Mouse (Mus musculus): ENCODE data around the gene Mmrn1.

- TF ChIP-seq CTCF (IDR thresholded peaks at IDR 0.05; ENCODE audit: low read depth): no peak
- no peak for TF ChIP-seq EP300 (IDR thresholded peaks at IDR 0.05; ENCODE audit: low read depth)
These were observed 54.3 kb downstream of the Mmrn1 start for GRCm38 (mm10) chr6:60979039-60979438.

All from liver, postnatal 0 days (tissue).